Mouse (Mus musculus) heart, embryonic 13.5 days (tissue): ENCODE data around the gene Cenpp. TPM values are rescaled to one million over a fixed set of nuclear protein-coding genes. Genes with fewer than 3 reads are reported as not detected.
A peak's percentile ranks its signal among the peaks of the same experiment; 100 is the strongest.

Experiments used
- ATAC-seq: fragments of 200-750 bp; cut with Nextera tagmentation; 2 replicates; pipeline ENCODE4 v1.8.0; 2017; ENCODE audit warnings: moderate TSS enrichment; ENCODE audit not compliant: insufficient number of reproducible peaks, low FRiP score, low TSS enrichment; ENCODE audit errors: extremely low read depth
- H3K27ac ChIP-seq: fragments of 300-500 bp; sonication (generic); replicated peaks from 2 replicates; pipeline ENCODE4 v1.5.1; 2015; ENCODE audit warnings: moderate library complexity, mild to moderate bottlenecking, inconsistent platforms
- H3K27me3 ChIP-seq: fragments of 300-500 bp; sonication (generic); replicated peaks from 2 replicates; pipeline ENCODE4 v1.6.1; 2015; ENCODE audit warnings: mild to moderate bottlenecking, inconsistent platforms
- H3K36me3 ChIP-seq: fragments of 300-500 bp; sonication (generic); 2 replicates; pipeline ENCODE4 v1.6.1; 2015; ENCODE audit warnings: mild to moderate bottlenecking, inconsistent platforms
- H3K4me1 ChIP-seq: fragments of 300-500 bp; sonication (generic); 2 replicates; pipeline ENCODE4 v1.6.1; 2015; ENCODE audit warnings: inconsistent platforms
- H3K4me2 ChIP-seq: fragments of 300-500 bp; sonication (generic); 2 replicates; pipeline ENCODE4 v1.6.1; 2015; ENCODE audit warnings: inconsistent platforms, mild to moderate bottlenecking, moderate library complexity
- H3K4me3 ChIP-seq: fragments of 300-500 bp; sonication (generic); 2 replicates; pipeline ENCODE4 v1.5.1; 2015; ENCODE audit warnings: moderate library complexity, mild to moderate bottlenecking, inconsistent platforms
- H3K9ac ChIP-seq: fragments of 300-500 bp; sonication (generic); 2 replicates; pipeline ENCODE4 v1.6.1; 2015; ENCODE audit warnings: inconsistent platforms, mild to moderate bottlenecking, moderate library complexity
- H3K9me3 ChIP-seq: fragments of 300-500 bp; sonication (generic); 2 replicates; pipeline ENCODE4 v1.6.1; 2016; ENCODE audit warnings: inconsistent platforms
- WGBS: fragments of 180-500 bp; shearing (Covaris S2); methylation state at CpG from one replicate; pipeline ENCODE4 v1.1.7; 2015; ENCODE audit warnings: mixed read lengths; 5-methylcytosine and 5-hydroxymethylcytosine counted together
- polyA plus RNA-seq: library from polyadenylated mRNA; unstranded; fragments of >200 nt; fragmentation: Nextera tagmentation; extraction: Ambion mirVana; gene quantifications from 2 replicates; pipeline ENCODE4 v1.2.1, GENCODE M21; 2015

Cenpp gene
- 23.0 and 26.9 TPM in 2 replicates for polyA plus RNA-seq

- peak within 1 kb of the TSS; percentile 81 for H3K27ac ChIP-seq
- peak within 1 kb of the TSS; percentile 75 for H3K4me3 ChIP-seq
- H3K4me1 ChIP-seq: peaks cover 20% of the 10 kb centered on the region
- ATAC-seq: peak; percentile 100
- WGBS: under 1% methylated on average over 68 of the region's 68 CpGs
- peak within 1 kb of the TSS; percentile 85 for H3K4me2 ChIP-seq
- no peaks in the 10 kb centered on the region for H3K27me3 ChIP-seq
- peaks cover 26% of the 10 kb centered on the region for H3K36me3 ChIP-seq
- H3K9ac ChIP-seq: peak within 1 kb of the TSS; percentile 84
- no peaks in the 10 kb centered on the region for H3K9me3 ChIP-seq
Measured at GRCm38 (mm10) chr13:49652481-49653179, at the start of gene Cenpp, which contains the start of gene Nol8. Gene Cenpp, minus strand, starts transcription at chr13:49652785. Gene Nol8, plus strand, starts transcription at chr13:49653078.

GRCm38 (mm10) chr13:49691056-49691455 lies 38.5 kb upstream of the Cenpp start:
- Histone ChIP-seq H3K27me3 (no peaks in the 10 kb centered on the region), H3K4me2 (no peak overlapping the region), H3K9me3 (no peaks in the 10 kb centered on the region), H3K27ac (no peak overlapping the region), H3K4me3 (no peak overlapping the region), H3K9ac (no peak overlapping the region), H3K4me1 (no peaks in the 10 kb centered on the region), H3K36me3 (peaks cover 61% of the 10 kb centered on the region)
- ATAC-seq: no peak
- WGBS: 94% methylated on average over 5 of the region's 5 CpGs

- no peaks in the 10 kb centered on the region for H3K27me3 ChIP-seq
- H3K4me3 ChIP-seq: no peak overlapping the region
- no peak overlapping the region for H3K4me2 ChIP-seq
- H3K9me3 ChIP-seq: no peaks in the 10 kb centered on the region
- no peak for ATAC-seq
- H3K36me3 ChIP-seq: peaks cover 31% of the 10 kb centered on the region
- WGBS: 77% methylated on average over 4 of the region's 4 CpGs
- H3K27ac ChIP-seq: no peak overlapping the region
- H3K4me1 ChIP-seq: peaks cover 26% of the 10 kb centered on the region
- no peak overlapping the region for H3K9ac ChIP-seq
Measured at GRCm38 (mm10) chr13:49684266-49684665, 31.7 kb upstream of the Cenpp start.

- peak overlapping the region; percentile 82 for H3K4me3 ChIP-seq
- peak overlapping the region; percentile 84 for H3K9ac ChIP-seq
- H3K27ac ChIP-seq: peak overlapping the region; percentile 71
- ATAC-seq: no peak
- under 1% methylated on average over 20 of the region's 20 CpGs for WGBS
- peaks cover 26% of the 10 kb centered on the region for H3K4me1 ChIP-seq
- peak overlapping the region; percentile 86 for H3K4me2 ChIP-seq
- H3K27me3 ChIP-seq: no peaks in the 10 kb centered on the region
- peaks cover 29% of the 10 kb centered on the region for H3K36me3 ChIP-seq
- no peaks in the 10 kb centered on the region for H3K9me3 ChIP-seq
Measured at GRCm38 (mm10) chr13:49682233-49682846, 29.8 kb upstream of the Cenpp start.

GRCm38 (mm10) chr13:49681351-49682232 lies 29.0 kb upstream of the Cenpp start, which contains the start of gene Iars:
Gene Iars, plus strand, starts transcription at chr13:49682100.
- Histone ChIP-seq H3K27ac (peak within 1 kb of the TSS; percentile 79), H3K9me3 (no peaks in the 10 kb centered on the region), H3K4me2 (peak within 1 kb of the TSS; percentile 86), H3K36me3 (peaks cover 33% of the 10 kb centered on the region), H3K4me3 (peak within 1 kb of the TSS; percentile 82), H3K9ac (peak within 1 kb of the TSS; percentile 84), H3K4me1 (peaks cover 26% of the 10 kb centered on the region), H3K27me3 (no peaks in the 10 kb centered on the region)
- ATAC-seq: peak; percentile 100
- 5% methylated on average over 26 of the region's 26 CpGs for WGBS

GRCm38 (mm10) chr13:49677793-49678192 lies 25.2 kb upstream of the Cenpp start:
- Histone ChIP-seq H3K4me1 (peaks cover 9% of the 10 kb centered on the region), H3K27ac (no peak overlapping the region), H3K36me3 (peaks cover 63% of the 10 kb centered on the region), H3K9ac (no peak overlapping the region), H3K27me3 (no peaks in the 10 kb centered on the region), H3K4me3 (no peak overlapping the region), H3K4me2 (no peak overlapping the region), H3K9me3 (no peaks in the 10 kb centered on the region)
- no peak for ATAC-seq
- WGBS: 84% methylated on average over 2 of the region's 2 CpGs

- H3K36me3 ChIP-seq: peaks cover 23% of the 10 kb centered on the region
- H3K27ac ChIP-seq: peak overlapping the region; percentile 81
- peak; percentile 21 for ATAC-seq
- WGBS: 0% methylated on average over 16 of the region's 16 CpGs
- H3K4me3 ChIP-seq: peak overlapping the region; percentile 75
- peak overlapping the region; percentile 84 for H3K9ac ChIP-seq
- peaks cover 20% of the 10 kb centered on the region for H3K4me1 ChIP-seq
- H3K27me3 ChIP-seq: no peaks in the 10 kb centered on the region
- peak overlapping the region; percentile 84 for H3K4me2 ChIP-seq
- no peaks in the 10 kb centered on the region for H3K9me3 ChIP-seq
Measured at GRCm38 (mm10) chr13:49653180-49653541, 576 bp upstream of the Cenpp start.

GRCm38 (mm10) chr13:49651781-49652351 lies 719 bp downstream of the Cenpp start:
- Histone ChIP-seq H3K4me1 (peaks cover 20% of the 10 kb centered on the region), H3K27me3 (no peaks in the 10 kb centered on the region), H3K4me3 (peak overlapping the region; percentile 75), H3K36me3 (peaks cover 19% of the 10 kb centered on the region), H3K9ac (peak overlapping the region; percentile 82), H3K9me3 (no peaks in the 10 kb centered on the region), H3K4me2 (peak overlapping the region; percentile 85), H3K27ac (0 out of 2 replicates have a peak overlapping the region, but pooled peaks have one; percentile 65)
- no peak for ATAC-seq
- 1% methylated on average over 4 of the region's 4 CpGs for WGBS

- Histone ChIP-seq H3K4me2 (peak overlapping the region; percentile 85), H3K9me3 (no peaks in the 10 kb centered on the region), H3K4me1 (peaks cover 20% of the 10 kb centered on the region), H3K9ac (0 out of 2 replicates have a peak overlapping the region, but pooled peaks have one; percentile 14), H3K27ac (no peak overlapping the region), H3K36me3 (peaks cover 15% of the 10 kb centered on the region), H3K27me3 (no peaks in the 10 kb centered on the region), H3K4me3 (peak overlapping the region; percentile 75)
- no peak for ATAC-seq
- 29% methylated on average over 2 of the region's 2 CpGs for WGBS
Measured at GRCm38 (mm10) chr13:49651136-49651535, 1.4 kb downstream of the Cenpp start.

GRCm38 (mm10) chr13:49646019-49646418 lies 6.6 kb downstream of the Cenpp start:
- no peak overlapping the region for H3K9ac ChIP-seq
- no peak overlapping the region for H3K27ac ChIP-seq
- H3K4me2 ChIP-seq: no peak overlapping the region
- peaks cover 12% of the 10 kb centered on the region for H3K4me1 ChIP-seq
- no peak overlapping the region for H3K4me3 ChIP-seq
- whole genome bisulfite sequencing: 73% methylated on average over 1 of the region's 1 CpGs
- H3K9me3 ChIP-seq: no peaks in the 10 kb centered on the region
- peaks cover 10% of the 10 kb centered on the region for H3K36me3 ChIP-seq
- no peaks in the 10 kb centered on the region for H3K27me3 ChIP-seq
- ATAC-seq: no peak
